Mouse (Mus musculus): Measurements from ENCODE around the gene Asxl2.
"Not testable (repeated sequence)": the region's sequence is repeated elsewhere in the genome, so short reads cannot be mapped to it uniquely, and the experiment has no call there.

Gene Asxl2

GRCm38 (mm10) chr12:3426530-3427034, at the start of gene Asxl2:
Gene Asxl2 (plus strand): TSS chr12:3426857.
- peak; percentile 98 to 99 for DNase-seq (ENCODE audit: low spot score in 2 of 2)

- DNase-seq (ENCODE audit: low spot score in 2 of 2), result no peak
Measured at GRCm38 (mm10) chr12:3377190-3377589, 49.5 kb upstream of the Asxl2 start.

GRCm38 (mm10) chr12:3377755-3378154, 48.9 kb upstream of the Asxl2 start:
- no peak for DNase-seq (ENCODE audit: low spot score in 2 of 2)

GRCm38 (mm10) chr12:3384860-3385259, 41.8 kb upstream of the Asxl2 start:
- no peak for DNase-seq (ENCODE audit: low spot score in 2 of 2)

GRCm38 (mm10) chr12:3385271-3385670, 41.4 kb upstream of the Asxl2 start:
- no peak for DNase-seq (ENCODE audit: low spot score in 2 of 2)

GRCm38 (mm10) chr12:3385940-3386339, 40.7 kb upstream of the Asxl2 start:
- DNase-seq (ENCODE audit: low spot score in 2 of 2), result no peak

GRCm38 (mm10) chr12:3387891-3388290, 38.8 kb upstream of the Asxl2 start:
- no peak for DNase-seq (ENCODE audit: low spot score in 2 of 2)

- no peak for DNase-seq (ENCODE audit: low spot score in 2 of 2)
Measured at GRCm38 (mm10) chr12:3389394-3389793, 37.3 kb upstream of the Asxl2 start.

GRCm38 (mm10) chr12:3390071-3390470, 36.6 kb upstream of the Asxl2 start:
- DNase-seq (ENCODE audit: low spot score in 2 of 2), result no peak

- DNase-seq (ENCODE audit: low spot score in 2 of 2), result peak; percentile 72 to 91
Measured at GRCm38 (mm10) chr12:3390577-3391262, 35.9 kb upstream of the Asxl2 start.

- no peak for DNase-seq (ENCODE audit: low spot score in 2 of 2)
Measured at GRCm38 (mm10) chr12:3391276-3391675, 35.4 kb upstream of the Asxl2 start.

GRCm38 (mm10) chr12:3393140-3393539, 33.5 kb upstream of the Asxl2 start:
- no peak for DNase-seq (ENCODE audit: low spot score in 2 of 2)

GRCm38 (mm10) chr12:3396931-3397330, 29.7 kb upstream of the Asxl2 start:
- DNase-seq (ENCODE audit: low spot score in 2 of 2), result no peak

GRCm38 (mm10) chr12:3405662-3406061, 21.0 kb upstream of the Asxl2 start:
- not testable (repeated sequence) for DNase-seq (ENCODE audit: low spot score in 2 of 2)

GRCm38 (mm10) chr12:3406585-3406984, 20.1 kb upstream of the Asxl2 start:
- no peak for DNase-seq (ENCODE audit: low spot score in 2 of 2)

- DNase-seq (ENCODE audit: low spot score in 2 of 2), result no peak
Measured at GRCm38 (mm10) chr12:3414956-3415355, 11.7 kb upstream of the Asxl2 start.

GRCm38 (mm10) chr12:3418761-3419160, 7.9 kb upstream of the Asxl2 start:
- DNase-seq (ENCODE audit: low spot score in 2 of 2), result no peak

- DNase-seq (ENCODE audit: low spot score in 2 of 2), result no peak
Measured at GRCm38 (mm10) chr12:3420519-3420918, 6.1 kb upstream of the Asxl2 start.

- no peak for DNase-seq (ENCODE audit: low spot score in 2 of 2)
Measured at GRCm38 (mm10) chr12:3422786-3423185, 3.9 kb upstream of the Asxl2 start.

- DNase-seq (ENCODE audit: low spot score in 2 of 2), result no peak
Measured at GRCm38 (mm10) chr12:3424179-3424578, 2.5 kb upstream of the Asxl2 start.

- no peak for DNase-seq (ENCODE audit: low spot score in 2 of 2)
Measured at GRCm38 (mm10) chr12:3425375-3426341, 999 bp upstream of the Asxl2 start.

GRCm38 (mm10) chr12:3427067-3427889, 621 bp downstream of the Asxl2 start:
- peak; percentile 76 to 87 for DNase-seq (ENCODE audit: low spot score in 2 of 2)

Data from spleen, postnatal 4 days (tissue).